Mouse (Mus musculus): ENCODE results near the gene Rap1gap.

The Rap1gap gene

DNA sequence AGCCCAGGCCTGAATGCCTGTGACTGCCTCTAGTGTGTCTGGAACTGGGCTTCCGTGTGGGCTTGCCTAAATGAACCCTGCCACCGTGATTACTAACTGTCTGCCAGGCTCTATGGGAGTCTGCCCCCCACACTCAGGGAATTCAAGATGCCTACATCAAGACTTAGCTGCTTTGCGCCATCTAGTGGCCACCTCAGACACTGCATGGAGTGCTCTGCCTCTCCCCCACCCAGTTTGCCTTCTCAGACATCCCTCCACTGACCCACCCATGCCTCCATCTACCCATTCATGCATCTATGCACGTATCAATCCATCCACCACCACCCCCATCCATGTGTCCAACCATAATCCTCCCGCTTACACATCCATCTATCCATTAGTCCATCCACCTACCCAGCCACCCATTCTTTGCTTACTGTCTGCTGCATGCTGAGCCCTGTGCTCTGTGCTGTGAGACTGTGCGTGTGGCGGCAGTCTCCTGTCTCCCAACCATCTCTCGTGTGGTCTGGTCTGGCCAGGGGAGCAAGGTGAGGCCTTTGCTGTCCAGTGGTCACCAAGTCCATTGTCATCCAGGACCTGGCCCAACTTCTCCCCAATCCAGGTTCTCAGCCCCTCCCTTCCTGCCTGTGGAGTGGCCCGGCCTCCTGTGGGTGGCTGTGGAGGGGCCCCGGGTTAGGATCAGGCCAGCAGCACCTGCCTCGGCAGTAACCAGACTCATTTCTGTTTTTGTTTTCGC is 58.3 kb downstream of the Rap1gap start:
- DNase-seq (ENCODE audit: extremely low read depth, low read depth): no peak

GRCm38 (mm10) chr4:137723527-137723926 is 59.0 kb downstream of the Rap1gap start:
- DNase-seq (ENCODE audit: extremely low read depth, low read depth): no peak

DNA sequence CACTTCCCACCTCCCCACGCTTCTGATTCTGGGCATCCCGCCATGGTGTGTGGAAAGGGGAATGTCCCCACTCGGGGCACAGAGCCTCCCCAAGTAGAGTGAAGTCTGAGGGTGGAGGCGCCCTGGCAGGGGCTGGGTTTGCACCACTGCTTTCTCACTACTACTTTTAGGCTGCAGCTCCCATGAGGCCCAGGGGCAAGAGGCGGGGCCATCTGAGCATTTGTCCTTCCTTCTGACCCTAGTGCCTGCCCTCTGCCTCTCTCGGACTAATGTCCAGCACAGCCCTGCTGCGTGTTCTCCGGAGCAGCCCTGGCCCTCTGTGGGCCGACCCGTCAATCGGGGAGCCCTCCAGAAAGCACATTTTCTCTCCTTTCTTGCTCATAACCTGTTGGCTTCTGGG is 59.7 kb downstream of the Rap1gap start:
- no peak for DNase-seq (ENCODE audit: extremely low read depth, low read depth)

- no peak for DNase-seq (ENCODE audit: extremely low read depth, low read depth)
Observed at GRCm38 (mm10) chr4:137724766-137725165, 60.2 kb downstream of the Rap1gap start.

DNA sequence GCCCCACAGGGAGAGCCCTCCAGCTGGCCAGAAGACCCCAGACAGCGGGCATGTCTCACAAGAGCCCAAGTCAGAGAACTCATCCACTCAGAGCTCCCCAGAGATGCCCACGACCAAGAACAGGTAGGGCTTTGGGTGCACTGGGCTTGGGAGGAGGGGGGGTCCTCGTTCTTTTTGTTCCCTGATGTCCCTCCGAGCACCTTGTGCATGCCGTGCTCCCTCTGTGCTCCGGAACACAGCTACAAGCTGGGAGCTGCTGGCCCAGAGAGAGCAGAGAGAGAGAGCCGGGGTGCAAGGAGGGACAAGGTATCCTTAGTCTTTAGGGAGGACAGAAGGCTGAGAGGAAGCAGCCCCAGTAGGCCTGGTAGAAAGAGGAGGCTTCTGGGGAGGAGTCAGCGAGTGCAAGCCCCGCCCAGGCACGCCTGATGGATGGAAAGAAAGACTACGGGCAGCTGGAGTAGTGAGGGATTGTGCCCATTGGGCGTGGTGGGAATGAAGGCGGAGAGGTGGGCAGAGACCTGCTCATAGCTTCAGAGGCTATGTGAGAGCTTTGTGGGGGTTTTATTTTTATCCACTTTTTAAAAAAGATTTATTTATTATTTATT is 61.1 kb downstream of the Rap1gap start:
- DNase-seq (ENCODE audit: extremely low read depth, low read depth): no peak

GRCm38 (mm10) chr4:137726739-137727505 is 62.4 kb downstream of the Rap1gap start:
- no peak for DNase-seq (ENCODE audit: extremely low read depth, low read depth)

DNA sequence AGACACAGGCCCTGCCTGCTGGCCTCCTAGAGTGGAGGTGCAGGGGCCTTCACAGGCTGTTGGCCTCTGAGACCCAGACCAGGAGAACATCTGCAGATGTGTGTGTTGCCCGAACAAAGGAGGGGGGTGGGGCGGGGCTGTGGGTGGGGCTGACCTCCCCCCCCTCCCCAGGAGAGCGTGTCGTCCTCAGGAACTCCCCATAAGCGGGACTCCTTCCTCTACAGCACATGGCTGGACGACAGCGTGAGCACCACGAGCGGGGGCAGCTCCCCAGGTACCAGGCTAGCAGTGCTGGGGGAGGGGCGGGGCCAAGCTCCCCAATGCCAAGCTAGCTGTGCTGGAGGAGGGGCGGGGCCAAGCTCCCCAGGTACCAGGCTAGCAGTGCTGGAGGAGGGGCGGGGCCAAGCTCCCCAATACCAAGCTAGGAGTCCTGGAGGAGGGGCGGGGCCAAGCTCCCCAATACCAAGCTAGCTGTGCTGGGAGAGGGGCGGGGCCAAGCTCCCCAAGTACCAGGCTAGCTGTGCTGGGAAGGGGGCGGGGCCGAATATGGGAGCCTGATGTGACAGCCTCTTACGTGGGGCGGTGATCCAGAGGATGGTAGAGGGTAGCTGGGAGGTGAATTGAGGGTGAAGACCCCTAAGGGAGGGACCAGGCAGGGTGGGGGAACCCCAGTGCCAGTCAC is 63.1 kb downstream of the Rap1gap start:
- no peak for DNase-seq (ENCODE audit: extremely low read depth, low read depth)

GRCm38 (mm10) chr4:137728399-137729154 is 64.1 kb downstream of the Rap1gap start:
- DNase-seq (ENCODE audit: extremely low read depth, low read depth): no peak

DNA sequence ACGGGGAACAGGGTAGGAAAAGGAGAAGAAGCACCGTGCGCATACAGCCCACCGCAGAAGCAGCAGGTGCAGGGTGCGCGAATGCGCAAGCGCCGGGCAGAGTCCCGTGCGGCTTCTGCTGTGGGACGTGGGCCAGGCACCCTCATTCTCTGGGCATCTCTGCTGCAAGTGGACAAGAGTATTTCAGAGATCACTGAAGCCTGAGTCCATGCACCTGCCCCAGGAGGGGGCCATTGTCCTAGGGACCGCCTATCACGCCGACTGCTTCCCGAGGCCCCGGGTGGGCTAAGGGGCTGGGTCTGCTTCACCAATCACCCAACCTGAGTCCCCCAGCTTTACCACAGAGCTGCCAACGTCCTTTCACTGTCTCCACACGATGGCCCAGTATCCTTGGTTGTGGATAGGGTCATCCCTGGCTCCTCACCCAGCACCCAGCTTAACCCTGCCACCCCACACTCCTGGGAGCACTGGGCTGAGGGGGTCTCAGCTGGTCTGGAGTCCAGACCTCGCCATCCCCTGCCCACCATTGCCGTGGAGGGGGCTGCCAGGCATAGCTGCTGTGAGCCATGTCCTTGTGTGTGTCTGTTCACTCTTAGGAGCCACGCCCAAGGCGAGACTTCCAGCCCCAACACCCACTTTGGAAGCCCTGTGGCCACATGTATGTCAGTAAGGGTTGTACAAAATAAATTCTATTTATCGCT is 64.8 kb downstream of the Rap1gap start:
- no peak for DNase-seq (ENCODE audit: extremely low read depth, low read depth)

DNA sequence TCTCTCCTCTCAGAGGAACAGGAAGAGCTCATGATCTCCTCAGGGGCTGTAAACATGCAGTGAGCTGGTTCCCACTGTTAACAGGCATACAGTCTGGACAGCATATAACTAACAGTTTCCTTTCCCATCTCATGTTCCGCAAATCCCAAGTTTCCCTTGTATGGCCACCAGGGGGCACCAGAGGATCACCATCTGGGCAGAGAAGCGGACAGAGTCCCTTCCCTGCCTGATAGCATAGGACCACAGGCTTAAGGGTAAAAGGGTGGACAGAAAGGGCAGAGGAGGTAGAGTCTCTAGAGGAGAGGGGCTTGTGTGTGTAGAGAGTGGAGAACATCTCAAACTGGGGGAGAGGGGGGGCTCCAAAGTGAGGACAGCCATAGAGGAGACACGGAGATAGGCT is 65.6 kb downstream of the Rap1gap start:
- DNase-seq (ENCODE audit: extremely low read depth, low read depth): no peak

GRCm38 (mm10) chr4:137730757-137731156 is 66.2 kb downstream of the Rap1gap start:
- no peak for DNase-seq (ENCODE audit: extremely low read depth, low read depth)

- DNase-seq (ENCODE audit: extremely low read depth, low read depth): no peak
Observed at GRCm38 (mm10) chr4:137731891-137732290, 67.4 kb downstream of the Rap1gap start.

- no peak for DNase-seq (ENCODE audit: extremely low read depth, low read depth)
Observed at GRCm38 (mm10) chr4:137732361-137732760, 67.8 kb downstream of the Rap1gap start.

- DNase-seq (ENCODE audit: extremely low read depth, low read depth): no peak
Observed at GRCm38 (mm10) chr4:137732962-137733361, 68.4 kb downstream of the Rap1gap start.

DNA sequence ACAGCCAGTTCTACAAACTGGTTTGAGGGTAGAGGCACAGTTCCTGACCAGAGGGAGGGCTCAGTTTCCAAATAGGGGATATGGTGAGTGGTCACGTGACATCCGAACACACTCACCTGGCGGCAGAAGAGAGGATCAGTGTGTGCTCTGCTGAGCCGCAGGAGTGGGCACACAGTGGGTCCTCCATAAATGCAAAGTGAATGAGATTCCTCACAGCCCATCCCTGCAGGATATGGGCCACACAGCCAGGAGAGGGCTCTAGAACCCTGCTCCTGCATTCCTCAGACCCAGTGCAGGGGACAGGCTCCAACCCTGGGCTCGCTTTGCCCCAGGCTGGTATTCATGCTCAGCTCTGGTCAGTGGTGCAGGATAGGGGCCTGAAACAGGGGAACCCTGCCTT is 68.9 kb downstream of the Rap1gap start:
- DNase-seq (ENCODE audit: extremely low read depth, low read depth): no peak

DNA sequence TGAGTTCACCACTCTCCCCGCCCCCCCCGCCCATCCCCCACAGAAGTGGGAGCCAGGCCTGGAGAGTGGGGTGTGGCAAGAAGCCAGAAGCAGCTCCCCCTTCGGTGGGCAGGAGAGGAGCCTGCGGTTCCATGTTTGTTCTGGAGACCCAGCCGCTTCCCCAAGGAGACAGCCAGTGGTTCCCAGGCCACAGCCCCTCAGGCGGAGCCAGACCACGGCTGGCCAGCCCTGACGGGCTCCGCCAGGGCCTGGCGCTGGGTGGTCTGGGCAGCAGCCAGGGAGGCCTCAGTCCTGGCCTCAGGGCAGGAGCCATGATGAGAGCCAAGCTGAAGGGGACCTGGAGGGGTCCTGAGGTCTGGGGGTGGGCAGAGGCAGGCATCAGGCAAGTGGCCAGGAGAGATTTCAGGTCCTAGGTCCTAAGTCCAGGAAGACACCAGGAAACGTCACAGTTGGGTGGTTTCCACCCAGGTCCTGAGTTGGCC is 71.7 kb downstream of the Rap1gap start:
- no peak for DNase-seq (ENCODE audit: extremely low read depth, low read depth)

- DNase-seq (ENCODE audit: extremely low read depth, low read depth): no peak
Observed at GRCm38 (mm10) chr4:137737760-137738159, 73.2 kb downstream of the Rap1gap start.

GRCm38 (mm10) chr4:137739151-137739923 is 74.8 kb downstream of the Rap1gap start:
- DNase-seq (ENCODE audit: extremely low read depth, low read depth): peak; percentile 61

GRCm38 (mm10) chr4:137740350-137740749 is 75.8 kb downstream of the Rap1gap start:
- DNase-seq (ENCODE audit: extremely low read depth, low read depth): peak; percentile 71

- no peak for DNase-seq (ENCODE audit: extremely low read depth, low read depth)
Observed at GRCm38 (mm10) chr4:137743791-137744190, 79.3 kb downstream of the Rap1gap start.
